Mouse (Mus musculus) MEL (cell line): ENCODE measurements at regions not wholly inside any gene's neighbourhood (a gene's known extent, or its start where the extent isn't known, plus 50 kb on each side); places are given as distances from the start of the nearest gene placed in this dataset.
"Not testable (repeated sequence)": the region's sequence is repeated elsewhere in the genome, so short reads cannot be mapped to it uniquely, and the experiment has no call there.

Experiments
- DNase-seq: peaks from one replicate; pipeline ENCODE4 v3.0.0; 2011; ENCODE audit warnings: low read depth, low spot score
- H3K27ac ChIP-seq: 2 replicates; pipeline ENCODE4 v1.5.1; 2012; ENCODE audit warnings: low read depth, mild to moderate bottlenecking, control low read depth, low read length, moderate library complexity; ENCODE audit not compliant: control insufficient read depth
- H3K27me3 ChIP-seq, 2 experiments: fragments of 150-350 bp in 1 of 2; sonication (generic) in 1 of 2; 2 replicates each; pipeline ENCODE4 v1.6.1; 2012; ENCODE audit warnings: low read length in 2 of 2, mild to moderate bottlenecking in 2 of 2, improper control_type of control experiment in 1 of 2, moderate library complexity in 1 of 2; ENCODE audit not compliant: insufficient read depth in 2 of 2, control insufficient read depth in 1 of 2
- H3K36me3 ChIP-seq, 2 experiments: 2 replicates each; pipeline ENCODE4 v1.6.1; 2012 to 2014; ENCODE audit warnings: low read length in 2 of 2, improper control_type of control experiment in 1 of 2, inconsistent platforms in 1 of 2, mild to moderate bottlenecking in 1 of 2; ENCODE audit not compliant: insufficient read depth in 2 of 2, control insufficient read depth in 1 of 2
- H3K4me1 ChIP-seq, 2 experiments: fragments of 150-350 bp in 1 of 2; sonication (generic) in 1 of 2; 2 replicates each; pipeline ENCODE4 v1.6.1; 2012; ENCODE audit warnings: low read length in 2 of 2, improper control_type of control experiment in 1 of 2, mild to moderate bottlenecking in 1 of 2; ENCODE audit not compliant: insufficient read depth in 2 of 2, control insufficient read depth in 1 of 2
- H3K4me3 ChIP-seq, 2 experiments: fragments of 150-350 bp in 1 of 2; sonication (generic) in 1 of 2; 2 replicates each; pipeline ENCODE4 v1.5.1; 2012; ENCODE audit warnings: low read depth in 2 of 2, low read length in 2 of 2, mild to moderate bottlenecking in 2 of 2, moderate library complexity in 2 of 2, control low read depth in 1 of 2, improper control_type of control experiment in 1 of 2; ENCODE audit not compliant: control insufficient read depth in 1 of 2, insufficient read depth in 1 of 2
- H3K79me2 ChIP-seq: 2 replicates; pipeline ENCODE4 v1.6.1; 2012; ENCODE audit warnings: mild to moderate bottlenecking, low read length, moderate library complexity; ENCODE audit not compliant: control insufficient read depth, poor library complexity, insufficient read depth
- H3K9ac ChIP-seq: 2 replicates; pipeline ENCODE4 v1.6.1; 2012; ENCODE audit warnings: low read depth, mild to moderate bottlenecking, control low read depth, low read length, moderate library complexity; ENCODE audit not compliant: control insufficient read depth, poor library complexity, severe bottlenecking
- H3K9me3 ChIP-seq: fragments of 150-350 bp; sonication (generic); replicated peaks from 2 replicates; pipeline ENCODE4 v1.6.1; 2012; ENCODE audit warnings: mild to moderate bottlenecking, low read length, improper control_type of control experiment, moderate library complexity; ENCODE audit not compliant: insufficient read depth
- CTCF ChIP-seq, 3 experiments: IDR thresholded peaks in 2 of 3; conservative IDR thresholded peaks in 1 of 3; 2 replicates each; pipeline ENCODE4 v1.5.1; 2011 to 2012; ENCODE audit warnings: low read length in 3 of 3, low read depth in 2 of 3, mild to moderate bottlenecking in 2 of 3, improper control_type of control experiment in 1 of 3, inconsistent platforms in 1 of 3, mixed read lengths in 1 of 3, moderate library complexity in 1 of 3; ENCODE audit not compliant: control insufficient read depth in 1 of 3, insufficient read depth in 1 of 3, poor library complexity in 1 of 3, severe bottlenecking in 1 of 3
- E2F4 ChIP-seq: IDR thresholded peaks from 2 replicates; pipeline ENCODE4 v1.6.1; 2011; ENCODE audit warnings: low read depth, low read length, improper control_type of control experiment, borderline replicate concordance
- ETS1 ChIP-seq: IDR thresholded peaks from 2 replicates; pipeline ENCODE4 v1.6.1; 2012; ENCODE audit warnings: low read depth, mild to moderate bottlenecking, inconsistent platforms, low read length, improper control_type of control experiment, moderate library complexity
- JUND ChIP-seq: IDR thresholded peaks from 2 replicates; pipeline ENCODE4 v1.6.1; 2011; ENCODE audit warnings: low read depth, mild to moderate bottlenecking, improper control_type of control experiment, low read length
- MAFK ChIP-seq: IDR thresholded peaks from 2 replicates; pipeline ENCODE4 v1.6.1; 2011; ENCODE audit warnings: low read depth, mild to moderate bottlenecking, low read length, improper control_type of control experiment, borderline replicate concordance
- MXI1 ChIP-seq: IDR thresholded peaks from 2 replicates; pipeline ENCODE4 v1.6.1; 2011; ENCODE audit warnings: mild to moderate bottlenecking, low read depth, low read length, improper control_type of control experiment
- NELFE ChIP-seq: IDR thresholded peaks from 2 replicates; pipeline ENCODE4 v1.6.1; 2011; ENCODE audit warnings: low read depth, low read length, improper control_type of control experiment
- NRF1 ChIP-seq: IDR thresholded peaks from 2 replicates; pipeline ENCODE4 v1.6.1; 2014; ENCODE audit warnings: low read depth, mild to moderate bottlenecking, inconsistent platforms, low read length, improper control_type of control experiment, moderate library complexity; ENCODE audit not compliant: poor library complexity, insufficient read depth, severe bottlenecking
- POLR2AphosphoS2 ChIP-seq: IDR thresholded peaks from 2 replicates; pipeline ENCODE4 v1.6.1; 2011; ENCODE audit warnings: low read length, improper control_type of control experiment
- POLR2AphosphoS5 ChIP-seq: IDR thresholded peaks from 2 replicates; pipeline ENCODE4 v1.6.1; 2012; ENCODE audit warnings: low read depth, borderline replicate concordance, mild to moderate bottlenecking, inconsistent platforms, low read length, moderate library complexity, mixed read lengths
- RCOR1 ChIP-seq: IDR thresholded peaks from 2 replicates; pipeline ENCODE4 v1.6.1; 2012; ENCODE audit warnings: low read depth, mild to moderate bottlenecking, inconsistent platforms, low read length, improper control_type of control experiment
- SMC3 ChIP-seq: IDR thresholded peaks from 2 replicates; pipeline ENCODE4 v1.6.1; 2011; ENCODE audit warnings: low read depth, low read length, improper control_type of control experiment
- USF2 ChIP-seq, 2 experiments: IDR thresholded peaks; 2 replicates each; pipeline ENCODE4 v1.6.1; 2011 to 2012; ENCODE audit warnings: improper control_type of control experiment in 2 of 2, low read length in 2 of 2, borderline replicate concordance in 1 of 2, inconsistent platforms in 1 of 2, low read depth in 1 of 2, mild to moderate bottlenecking in 1 of 2; ENCODE audit not compliant: insufficient read depth in 1 of 2
- ZKSCAN1 ChIP-seq: IDR thresholded peaks from 2 replicates; pipeline ENCODE4 v1.6.1; 2012; ENCODE audit warnings: low read depth, mild to moderate bottlenecking, inconsistent platforms, low read length, improper control_type of control experiment, moderate library complexity

DNA sequence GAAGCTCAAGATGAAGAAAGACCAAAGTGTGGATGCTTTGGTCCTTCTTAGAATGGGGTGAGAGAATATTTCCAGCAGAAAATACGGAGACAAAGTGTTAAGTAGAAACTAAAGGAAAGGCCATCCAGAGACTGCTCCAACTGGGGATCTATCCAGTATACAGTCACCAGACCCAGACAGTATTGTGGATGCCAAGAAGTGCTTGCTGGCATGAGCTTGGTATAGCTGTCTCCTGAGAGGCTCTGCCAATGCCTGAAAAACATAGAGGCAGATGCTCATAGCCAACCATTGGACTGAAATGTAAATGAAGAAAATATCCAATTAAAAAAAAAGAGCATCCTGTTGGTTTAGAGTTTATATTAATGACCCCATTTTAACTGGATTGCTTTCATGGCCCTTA lies 253.8 kb downstream of the Gm8797 start:
- H3K27me3 ChIP-seq: no peaks in the 10 kb centered on the region
- no peaks in the 10 kb centered on the region for H3K4me1 ChIP-seq
- H3K79me2 ChIP-seq: no peaks in the 10 kb centered on the region
- H3K36me3 ChIP-seq: no peaks in the 10 kb centered on the region
- no peak overlapping the region for H3K27ac ChIP-seq
- TF ChIP-seq NRF1 (no peak), E2F4 (no peak), RCOR1 (no peak), MXI1 (no peak), POLR2AphosphoS5 (no peak), SMC3 (no peak), MAFK (no peak), ETS1 (no peak), CTCF (IDR thresholded peaks at IDR 0.05 in 2 of 3, conservative IDR thresholded peaks at IDR 0.05 in 1 of 3; ENCODE audit: control insufficient read depth in 1 of 3, insufficient read depth in 1 of 3, low read depth in 2 of 3, low read length in 3 of 3, poor library complexity in 1 of 3, severe bottlenecking in 1 of 3) (no peak), NELFE (no peak), USF2 (IDR thresholded peaks at IDR 0.05; ENCODE audit: borderline replicate concordance in 1 of 2, insufficient read depth in 1 of 2, low read depth in 1 of 2, low read length in 2 of 2) (no peak)
- no peak overlapping the region for H3K9ac ChIP-seq
- no peak for DNase-seq
- no peak overlapping the region for H3K4me3 ChIP-seq
- H3K9me3 ChIP-seq: no peaks in the 10 kb centered on the region

DNA sequence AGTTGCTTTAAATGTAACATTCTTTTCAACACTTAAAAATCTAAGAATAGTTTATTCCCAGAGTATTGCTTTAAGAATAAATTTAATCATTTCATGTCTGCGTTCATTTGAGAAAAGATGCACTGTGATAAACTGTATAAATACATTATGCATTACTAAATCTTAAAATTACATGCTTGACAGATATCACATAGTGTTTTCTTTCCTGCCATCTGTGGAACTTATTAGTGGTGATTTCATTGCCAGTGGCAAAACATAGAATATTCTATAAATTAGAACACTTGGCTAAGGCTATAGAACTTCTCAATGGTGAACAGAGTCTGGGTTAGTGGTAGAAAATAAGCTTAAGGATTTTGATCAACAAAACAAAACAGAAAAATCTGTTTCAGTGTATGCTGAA lies 268.1 kb downstream of the Gm8797 start:
- TF ChIP-seq ZKSCAN1 (no peak), JUND (no peak), POLR2AphosphoS2 (no peak)
- DNase-seq: no peak
- Histone ChIP-seq H3K79me2 (no peaks in the 10 kb centered on the region), H3K4me1 (no peaks in the 10 kb centered on the region), H3K36me3 (no peaks in the 10 kb centered on the region), H3K27ac (no peak overlapping the region), H3K9me3 (no peaks in the 10 kb centered on the region), H3K4me3 (no peak overlapping the region), H3K27me3 (no peaks in the 10 kb centered on the region), H3K9ac (no peak overlapping the region)

DNA sequence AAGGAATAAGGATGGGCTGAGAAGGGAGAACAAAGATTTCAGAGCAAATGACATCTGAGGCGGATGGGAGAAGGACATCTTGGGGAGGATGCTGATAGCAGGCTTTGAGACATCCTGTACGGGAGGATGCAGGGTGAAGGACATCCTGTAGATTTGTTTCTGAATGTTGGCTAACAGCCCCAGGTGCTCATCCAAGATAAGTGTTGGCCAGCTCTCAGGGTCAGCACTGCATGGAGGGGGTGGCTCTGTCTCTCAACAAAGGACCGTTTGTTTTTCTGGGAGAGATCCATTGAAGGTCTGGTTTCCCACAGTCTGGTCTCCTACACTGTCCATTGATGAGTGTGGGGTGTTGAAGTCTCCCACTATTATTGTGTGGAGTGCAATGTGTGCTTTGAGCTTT lies 290.7 kb downstream of the Gm8797 start:
- not testable (repeated sequence) for H3K4me1 ChIP-seq, H3K9ac ChIP-seq, H3K36me3 ChIP-seq, H3K27me3 ChIP-seq, H3K9me3 ChIP-seq, H3K27ac ChIP-seq, DNase-seq, H3K4me3 ChIP-seq, H3K79me2 ChIP-seq
